ENCODE assay signal across 8 mouse cellular contexts in the genomic region with DNA sequence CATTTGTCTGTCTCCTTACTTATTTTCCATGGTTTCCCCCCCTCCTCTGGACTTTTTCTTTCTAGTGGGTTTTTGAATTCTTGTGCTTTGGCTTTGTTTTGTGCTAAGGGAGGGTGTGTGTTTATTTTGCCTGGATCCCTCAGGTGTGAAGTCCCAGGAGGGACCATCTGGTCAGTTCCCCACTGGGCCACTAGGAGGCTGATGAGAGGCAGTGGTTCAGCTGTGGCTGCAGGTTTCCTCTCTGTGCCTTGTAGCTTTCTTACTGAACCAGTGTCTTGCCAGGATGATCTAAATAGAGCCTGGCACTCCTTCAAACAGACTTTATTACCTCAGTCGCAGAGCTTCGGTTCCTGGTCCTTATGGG. TPM values are rescaled to one million over a fixed set of nuclear protein-coding genes. Genes with fewer than 3 reads are reported as not detected.
DNase-seq lines count a peak whose midpoint lies in the region; ATAC-seq and TF ChIP-seq lines count a peak whose summit lies in the region.

No protein-coding gene starts in this region.

- peak overlapping the region; percentile 51 for H3K4me3 ChIP-seq in cortical plate, adult 2 months (ENCODE audit: insufficient read depth, low read length)
- peak overlapping the region; percentile 91 for H3K4me3 ChIP-seq in intestine, embryonic 14.5 days (ENCODE audit: low read depth, low read length)

- peak overlapping the region; percentile 89 for H3K4me2 ChIP-seq in intestine, embryonic 14.5 days (ENCODE audit: low read length)

- no peak overlapping the region for H3K27ac ChIP-seq in cortical plate, adult 2 months (ENCODE audit: insufficient read depth, low read length)
- H3K27ac ChIP-seq in intestine, embryonic 14.5 days (ENCODE audit: low read depth), result no peak overlapping the region

- no peaks in the 10 kb centered on the region for H3K27me3 ChIP-seq in intestine, embryonic 14.5 days (replicated peaks; ENCODE audit: control insufficient read depth, insufficient read depth, low read length)

- H3K9ac ChIP-seq in intestine, embryonic 14.5 days (ENCODE audit: low read length), result no peak overlapping the region; the same call in 1 of the 2 replicates

- peak; percentile 78 for TF ChIP-seq CTCF in cortical plate, adult 2 months (IDR thresholded peaks at IDR 0.05; ENCODE audit: extremely low read depth, insufficient read depth, low read length)

- H3K4me1 ChIP-seq in cortical plate, adult 2 months (ENCODE audit: control insufficient read depth, insufficient read depth, low read length), result 0 out of 2 replicates have a peak, but pooled peaks cover 1% of the 10 kb centered on the region
- peaks cover 16% of the 10 kb centered on the region for H3K4me1 ChIP-seq in intestine, embryonic 14.5 days (replicated peaks; ENCODE audit: control insufficient read depth, insufficient read depth, low read length)

- intact Hi-C loops in left cerebral cortex, postnatal 25 days (cut with DNase I), result loop anchor here (2.0 to 5.0 kb wide), 3 partner anchors 14 to 100 kb away; a partner anchor contains a TSS

- peak; percentile 72 for DNase-seq in adipocyte (ENCODE audit: low spot score)
- peak; percentile 71 for DNase-seq in gastrocnemius, postnatal 10 days
- DNase-seq in intestine, embryonic 14.5 days (ENCODE audit: low spot score), result peak; percentile 90
- DNase-seq in left cerebral cortex, postnatal 25 days (ENCODE audit: low spot score in 2 of 2), result peak; percentile 66 to 79
- DNase-seq in mesoderm, embryonic 11.5 days (ENCODE audit: low read depth, low spot score), result peak; percentile 77
- peak; percentile 73 for DNase-seq in right cerebral cortex, postnatal 25 days
- peak; percentile 76 for DNase-seq in urinary bladder, postnatal 25 days (ENCODE audit: low spot score)

- no peak for TF ChIP-seq POLR2A in cortical plate, adult 2 months (IDR thresholded peaks at IDR 0.05; ENCODE audit: extremely low read depth, insufficient read depth, low read length)

- 0 out of 2 replicates have a peak, but pooled peaks have one; percentile 20 for ATAC-seq in intestine, embryonic 14.5 days (replicated peaks; ENCODE audit: low FRiP score, low TSS enrichment, low read depth)

- 25% methylated on average over 2 of the region's 2 CpGs for WGBS in intestine, embryonic 14.5 days

- no peaks in the 10 kb centered on the region for H3K9me3 ChIP-seq in intestine, embryonic 14.5 days (ENCODE audit: control insufficient read depth, low read length)

- peaks cover 44% of the 10 kb centered on the region for H3K36me3 ChIP-seq in intestine, embryonic 14.5 days (ENCODE audit: control insufficient read depth, insufficient read depth, low read length)

RNA-seq across cellular contexts. Expression of a gene that starts 1.5 kb away (rescaled TPM):
- 47.6 and 56.1 TPM in 2 replicates for polyA plus RNA-seq in cortical plate, adult 2 months (2012; rRNA removed)
- total RNA-seq in gastrocnemius, postnatal 10 days (2021), result 1 to 10 TPM; 7.5 to 9.5 TPM
- polyA plus RNA-seq in intestine, embryonic 14.5 days (2014; fragmentation: Nextera tagmentation; extraction: Ambion mirVana), result 26.3 and 27.7 TPM in 2 replicates
- 10 to 100 TPM; 47.0 to 48.4 TPM for total RNA-seq in left cerebral cortex, postnatal 25 days (2021)

RNA-seq across cellular contexts. Expression of a gene that starts 13.8 kb away (rescaled TPM):
- 88.1 and 88.9 TPM in 2 replicates for polyA plus RNA-seq in cortical plate, adult 2 months (2012; rRNA removed)
- total RNA-seq in gastrocnemius, postnatal 10 days (2021), result 10 to 100 TPM; 32.3 to 40.7 TPM
- polyA plus RNA-seq in intestine, embryonic 14.5 days (2014; fragmentation: Nextera tagmentation; extraction: Ambion mirVana), result 140 and 152 TPM in 2 replicates
- 10 to 100 TPM; 72.4 to 77.4 TPM for total RNA-seq in left cerebral cortex, postnatal 25 days (2021)

RNA-seq across cellular contexts. Expression of a gene that starts 30.7 kb away (rescaled TPM):
- polyA plus RNA-seq in cortical plate, adult 2 months (2012; rRNA removed), result 14.2 and 14.4 TPM in 2 replicates
- total RNA-seq in gastrocnemius, postnatal 10 days (2021), result 10 to 100 TPM; 25.1 to 25.4 TPM
- 6.1 and 7.1 TPM in 2 replicates for polyA plus RNA-seq in intestine, embryonic 14.5 days (2014; fragmentation: Nextera tagmentation; extraction: Ambion mirVana)
- 10 to 100 TPM; 36.9 to 38.5 TPM for total RNA-seq in left cerebral cortex, postnatal 25 days (2021)

Comparison
In these comparisons a context has a peak if more than half of its experiments do, and no peak if none do; other contexts are left out.
1. RNA of a gene that starts 1.5 kb away (total RNA-seq): 47.0 to 48.4 TPM in left cerebral cortex, postnatal 25 days; 7.5 to 9.5 TPM in gastrocnemius, postnatal 10 days; every median in the first group is over 4 times any median in the second.
2. Peak in every context shown above with its lines, with median percentiles within 50 percentile points of each other: DNase-seq.